Mouse (Mus musculus): ENCODE measurements around the gene Rab12.

Rab12 gene

GRCm38 (mm10) chr17:66496589-66496988 is 22.9 kb downstream of the Rab12 start:
- no peak for DNase-seq

- DNase-seq: peak; percentile 49
These were observed 29.4 kb downstream of the Rab12 start for GRCm38 (mm10) chr17:66490022-66490601.

GRCm38 (mm10) chr17:66486576-66486975 is 33.0 kb downstream of the Rab12 start:
- no peak for DNase-seq

- DNase-seq: peak; percentile 58
These were observed 33.8 kb downstream of the Rab12 start for GRCm38 (mm10) chr17:66485742-66486141.

- DNase-seq: no peak
These were observed 34.6 kb downstream of the Rab12 start for GRCm38 (mm10) chr17:66484965-66485364.

- DNase-seq: no peak
These were observed 35.7 kb downstream of the Rab12 start for GRCm38 (mm10) chr17:66483651-66484454.

GRCm38 (mm10) chr17:66481295-66481694 is 38.2 kb downstream of the Rab12 start:
- DNase-seq: no peak

- no peak for DNase-seq
These were observed 38.8 kb downstream of the Rab12 start for GRCm38 (mm10) chr17:66480491-66481278.

GRCm38 (mm10) chr17:66479813-66480490 is 39.6 kb downstream of the Rab12 start:
- DNase-seq: no peak

GRCm38 (mm10) chr17:66479311-66479710 is 40.2 kb downstream of the Rab12 start:
- DNase-seq: no peak

GRCm38 (mm10) chr17:66473205-66473604 is 46.3 kb downstream of the Rab12 start:
- DNase-seq: no peak

- DNase-seq: no peak
These were observed 47.8 kb downstream of the Rab12 start for GRCm38 (mm10) chr17:66471775-66472174.

- DNase-seq: no peak
These were observed 48.3 kb downstream of the Rab12 start for GRCm38 (mm10) chr17:66471252-66471651.

GRCm38 (mm10) chr17:66470020-66470419 is 49.5 kb downstream of the Rab12 start:
- DNase-seq: no peak

GRCm38 (mm10) chr17:66457278-66457677 is 62.3 kb downstream of the Rab12 start:
- DNase-seq: no peak

GRCm38 (mm10) chr17:66451143-66451542 is 68.4 kb downstream of the Rab12 start:
- DNase-seq: peak; percentile 66

- no peak for DNase-seq
These were observed 68.9 kb downstream of the Rab12 start for GRCm38 (mm10) chr17:66450526-66451070.

GRCm38 (mm10) chr17:66449460-66450341 is 69.8 kb downstream of the Rab12 start, which contains the start of gene Mtcl1:
TSS of gene Mtcl1 (minus strand) at chr17:66449750.
- peak; percentile 46 for DNase-seq

- DNase-seq: peak; percentile 45
These were observed 70.8 kb downstream of the Rab12 start for GRCm38 (mm10) chr17:66448421-66449405.

- DNase-seq: no peak
These were observed 71.6 kb downstream of the Rab12 start for GRCm38 (mm10) chr17:66447978-66448377.

- DNase-seq: no peak
These were observed 72.6 kb downstream of the Rab12 start for GRCm38 (mm10) chr17:66447007-66447312.
